Mouse (Mus musculus) CH12.LX (cell line): ENCODE measurements around the gene Ormdl2. TPM values are rescaled to one million over a fixed set of nuclear protein-coding genes. Genes with fewer than 3 reads are reported as not detected.

Experiments used
- DNase-seq: peaks from one replicate; pipeline ENCODE4 v3.0.0-alpha.2; 2013; ENCODE audit errors: extremely low read depth
- H3K27ac ChIP-seq: 2 replicates; pipeline ENCODE4 v1.5.1; 2012; ENCODE audit warnings: low read depth, mild to moderate bottlenecking, control low read depth, moderate library complexity; ENCODE audit not compliant: insufficient read depth
- H3K27me3 ChIP-seq: replicated peaks from 2 replicates; pipeline ENCODE3; 2012; ENCODE audit warnings: inconsistent platforms
- H3K36me3 ChIP-seq, 2 experiments: replicated peaks in 1 of 2; 2 replicates each; pipeline versions ENCODE3 to v1.6.1; 2012; ENCODE audit warnings: inconsistent platforms in 1 of 2, low read length in 1 of 2, mild to moderate bottlenecking in 1 of 2, mixed read lengths in 1 of 2, moderate library complexity in 1 of 2; ENCODE audit not compliant: control insufficient read depth in 1 of 2, insufficient read depth in 1 of 2
- H3K4me1 ChIP-seq, 2 experiments: 2 replicates each; pipeline ENCODE4 v1.6.1; 2012; ENCODE audit warnings: inconsistent platforms in 1 of 2, moderate library complexity in 1 of 2; ENCODE audit not compliant: insufficient read depth in 2 of 2, control insufficient read depth in 1 of 2
- H3K4me2 ChIP-seq: 2 replicates; pipeline ENCODE4 v1.6.1; 2012; ENCODE audit warnings: low read depth, mild to moderate bottlenecking, control low read depth; ENCODE audit not compliant: poor library complexity, insufficient read depth, severe bottlenecking
- H3K4me3 ChIP-seq, 3 experiments: fragments of 150-350 bp in 1 of 3; sonication (generic) in 1 of 3; replicated peaks in 1 of 3; 2 replicates each; pipeline versions ENCODE3 to v1.5.1; 2011 to 2012; ENCODE audit warnings: low read depth in 2 of 3, low read length in 2 of 3, mild to moderate bottlenecking in 2 of 3, moderate library complexity in 2 of 3, control low read depth in 1 of 3, improper control_type of control experiment in 1 of 3, inconsistent platforms in 1 of 3, mixed read lengths in 1 of 3; ENCODE audit not compliant: poor library complexity in 1 of 3
- H3K79me2 ChIP-seq: replicated peaks from 2 replicates; pipeline ENCODE4 v1.6.1; 2012; ENCODE audit warnings: mild to moderate bottlenecking, moderate library complexity; ENCODE audit not compliant: control insufficient read depth, poor library complexity, insufficient read depth, severe bottlenecking; ENCODE audit errors: extremely low read depth
- H3K9ac ChIP-seq: 2 replicates; pipeline ENCODE4 v1.6.1; 2012; ENCODE audit warnings: low read depth, mild to moderate bottlenecking, control low read depth, moderate library complexity; ENCODE audit not compliant: insufficient read depth
- H3K9me3 ChIP-seq: replicated peaks from 2 replicates; pipeline ENCODE3; 2012; ENCODE audit warnings: low read length, inconsistent platforms, mixed read lengths
- BHLHE40 ChIP-seq: IDR thresholded peaks from 2 replicates; pipeline ENCODE4 v1.6.1; 2011; ENCODE audit warnings: mild to moderate bottlenecking, low read depth, low read length, improper control_type of control experiment
- CHD1 ChIP-seq: IDR thresholded peaks from 2 replicates; pipeline ENCODE4 v1.6.1; 2012; ENCODE audit warnings: low read depth, low read length, improper control_type of control experiment, inconsistent platforms
- CHD2 ChIP-seq: IDR thresholded peaks from 2 replicates; pipeline ENCODE4 v1.6.1; 2011; ENCODE audit warnings: low read length, improper control_type of control experiment
- CTCF ChIP-seq, 2 experiments: IDR thresholded peaks in 1 of 2; conservative IDR thresholded peaks in 1 of 2; 2 replicates each; pipeline ENCODE4 v1.5.1; 2011 to 2012; ENCODE audit warnings: low read depth in 2 of 2, low read length in 2 of 2, improper control_type of control experiment in 1 of 2, inconsistent platforms in 1 of 2, mild to moderate bottlenecking in 1 of 2, moderate library complexity in 1 of 2
- EP300 ChIP-seq: IDR thresholded peaks from 2 replicates; pipeline ENCODE4 v1.6.1; 2011; ENCODE audit warnings: low read length, improper control_type of control experiment
- ETS1 ChIP-seq: conservative IDR thresholded peaks from 2 replicates; pipeline ENCODE4 v1.6.1; 2012; ENCODE audit warnings: low read depth, mild to moderate bottlenecking, inconsistent platforms, low read length, improper control_type of control experiment, moderate library complexity
- GABPA ChIP-seq: IDR thresholded peaks from 2 replicates; pipeline ENCODE4 v1.6.1; 2012; ENCODE audit warnings: low read depth, low read length, improper control_type of control experiment, inconsistent platforms; ENCODE audit not compliant: insufficient replicate concordance
- HCFC1 ChIP-seq: IDR thresholded peaks from 2 replicates; pipeline ENCODE4 v1.6.1; 2012; ENCODE audit warnings: low read depth, mild to moderate bottlenecking, inconsistent platforms, low read length, improper control_type of control experiment
- IRF4 ChIP-seq: IDR thresholded peaks from 2 replicates; pipeline ENCODE4 v1.6.1; 2014; ENCODE audit warnings: low read depth, mild to moderate bottlenecking, inconsistent platforms, low read length, improper control_type of control experiment
- JUND ChIP-seq: conservative IDR thresholded peaks from 2 replicates; pipeline ENCODE4 v1.6.1; 2011; ENCODE audit warnings: low read depth, low read length, improper control_type of control experiment
- KAT2A ChIP-seq: IDR thresholded peaks from 2 replicates; pipeline ENCODE4 v1.6.1; 2012; ENCODE audit warnings: low read length, improper control_type of control experiment, inconsistent platforms; ENCODE audit not compliant: insufficient replicate concordance
- MAFK ChIP-seq: IDR thresholded peaks from 2 replicates; pipeline ENCODE4 v1.6.1; 2011; ENCODE audit warnings: low read length, improper control_type of control experiment; ENCODE audit not compliant: insufficient replicate concordance
- MAX ChIP-seq: IDR thresholded peaks from 2 replicates; pipeline ENCODE4 v1.6.1; 2011; ENCODE audit warnings: low read length, improper control_type of control experiment
- MAZ ChIP-seq: IDR thresholded peaks from 2 replicates; pipeline ENCODE4 v1.6.1; 2012; ENCODE audit warnings: low read depth, mild to moderate bottlenecking, inconsistent platforms, low read length, improper control_type of control experiment, moderate library complexity
- MEF2A ChIP-seq: IDR thresholded peaks from 2 replicates; pipeline ENCODE4 v1.6.1; 2014; ENCODE audit warnings: low read depth, mild to moderate bottlenecking, inconsistent platforms, low read length, improper control_type of control experiment, borderline replicate concordance
- MXI1 ChIP-seq: IDR thresholded peaks from 2 replicates; pipeline ENCODE4 v1.6.1; 2011; ENCODE audit warnings: mild to moderate bottlenecking, low read depth, low read length, improper control_type of control experiment
- NRF1 ChIP-seq: IDR thresholded peaks from 2 replicates; pipeline ENCODE4 v1.6.1; 2014; ENCODE audit warnings: low read depth, mild to moderate bottlenecking, inconsistent platforms, low read length, improper control_type of control experiment, moderate library complexity
- PAX5 ChIP-seq: IDR thresholded peaks from 2 replicates; pipeline ENCODE4 v1.6.1; 2012; ENCODE audit warnings: low read length, inconsistent platforms, mixed read lengths
- POLR2A ChIP-seq: IDR thresholded peaks from 2 replicates; pipeline ENCODE4 v1.6.1; 2011; ENCODE audit warnings: low read depth, mild to moderate bottlenecking, improper control_type of control experiment, low read length
- POLR2AphosphoS2 ChIP-seq: IDR thresholded peaks from 2 replicates; pipeline ENCODE4 v1.6.1; 2011; ENCODE audit warnings: low read depth, low read length, improper control_type of control experiment
- RCOR1 ChIP-seq: conservative IDR thresholded peaks from 2 replicates; pipeline ENCODE4 v1.6.1; 2012; ENCODE audit warnings: low read depth, mild to moderate bottlenecking, inconsistent platforms, low read length, improper control_type of control experiment
- SIN3A ChIP-seq: IDR thresholded peaks from 2 replicates; pipeline ENCODE4 v1.6.1; 2012; ENCODE audit warnings: low read length, improper control_type of control experiment, inconsistent platforms
- SMC3 ChIP-seq: IDR thresholded peaks from 2 replicates; pipeline ENCODE4 v1.6.1; 2011; ENCODE audit warnings: low read depth, low read length, improper control_type of control experiment
- TBP ChIP-seq: conservative IDR thresholded peaks from 2 replicates; pipeline ENCODE4 v1.6.1; 2011; ENCODE audit warnings: low read depth, low read length, improper control_type of control experiment
- TCF12 ChIP-seq: IDR thresholded peaks from 2 replicates; pipeline ENCODE4 v1.6.1; 2014; ENCODE audit warnings: low read depth, mild to moderate bottlenecking, inconsistent platforms, low read length, improper control_type of control experiment
- USF1 ChIP-seq: IDR thresholded peaks from 2 replicates; pipeline ENCODE4 v1.6.1; 2014; ENCODE audit warnings: low read depth, mild to moderate bottlenecking, inconsistent platforms, low read length, improper control_type of control experiment
- USF2 ChIP-seq: conservative IDR thresholded peaks from 2 replicates; pipeline ENCODE4 v1.6.1; 2011; ENCODE audit warnings: low read depth, low read length, improper control_type of control experiment
- ZC3H11A ChIP-seq: IDR thresholded peaks from 2 replicates; pipeline ENCODE4 v1.6.1; 2012; ENCODE audit warnings: low read depth, mild to moderate bottlenecking, inconsistent platforms, low read length, improper control_type of control experiment
- ZMIZ1 ChIP-seq: IDR thresholded peaks from 2 replicates; pipeline ENCODE4 v1.6.1; 2012; ENCODE audit warnings: low read depth, mild to moderate bottlenecking, inconsistent platforms, low read length, improper control_type of control experiment
- ZNF384 ChIP-seq: IDR thresholded peaks from 2 replicates; pipeline ENCODE4 v1.6.1; 2012; ENCODE audit warnings: low read depth, low read length, improper control_type of control experiment, inconsistent platforms
- dilution Hi-C: fragments of 300-500 bp; cut with MboI; formaldehyde crosslinking; loops from 2 replicates; pipeline ENCODE4 v1.14.3; 2020; ENCODE audit warnings: low sequenced_read_pairs; ENCODE audit not compliant: extremely low pct_unique_long_range_greater_than_20kb, extremely low pct_ligation_motif_present
- in situ Hi-C: fragments of 300-500 bp; cut with MboI; formaldehyde crosslinking; loops from 3 replicates; pipeline ENCODE4 v1.14.3; 2019; ENCODE audit warnings: low sequenced_read_pairs, low pct_ligation_motif_present, low pct_unique_long_range_greater_than_20kb, mixed read lengths
- polyA plus RNA-seq: library from polyadenylated mRNA; unstranded; fragments of >175 nt; gene quantifications from 2 replicates; pipeline ENCODE4 v1.2.1, GENCODE M21; 2012; ENCODE audit warnings: low read depth; ENCODE audit not compliant: insufficient read length
- total RNA-seq, 2 experiments: library from RNA; depleted of rRNA; stranded (reverse); fragments of 300-350 nt in 1 of 2; fragments of >200 nt in 1 of 2; gene quantifications; 2 replicates each; pipeline ENCODE4 v1.2.3; 2012 to 2014

Gene Ormdl2
- total and polyA plus RNA-seq, 3 experiments: 56.1 to 116 (median 65.8) TPM

DNA sequence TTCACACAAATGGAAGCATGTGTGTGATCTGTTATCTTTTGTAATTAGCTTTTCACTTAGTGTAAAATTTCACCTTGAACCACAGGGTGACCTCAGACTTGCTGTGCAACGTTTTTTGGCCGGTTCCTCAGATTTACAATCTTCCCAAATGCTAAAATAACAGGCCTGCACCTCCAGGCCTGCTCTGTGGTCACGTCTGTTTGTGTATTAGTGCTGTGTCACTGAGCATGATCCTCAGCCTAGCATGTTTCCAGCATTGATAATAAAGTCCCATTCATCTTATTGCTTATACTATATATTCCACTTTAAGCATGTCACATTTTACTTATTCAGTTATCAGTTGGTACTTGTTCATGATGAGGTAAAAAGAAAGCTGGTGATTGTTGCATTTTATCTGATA is 28.9 kb upstream of the Ormdl2 start:
- Histone ChIP-seq H3K4me1 (peaks cover 0 to 6% of the 10 kb centered on the region in 2 experiments; a peak in 2 of 4 replicates), H3K4me3 (no peak overlapping the region), H3K27ac (no peak overlapping the region), H3K9ac (no peak overlapping the region), H3K27me3 (no peaks in the 10 kb centered on the region), H3K36me3 (peaks cover 31 to 76% of the 10 kb centered on the region in 2 experiments), H3K79me2 (no peaks in the 10 kb centered on the region), H3K4me2 (no peak overlapping the region)
- in situ Hi-C loops (no loop called here), dilution Hi-C loops (no loop called here)
- no peak for DNase-seq
- no peak for TF ChIP-seq MXI1
- TF ChIP-seq TBP: no peak
- TF ChIP-seq ZMIZ1: no peak
- TF ChIP-seq PAX5: no peak
- no peak for TF ChIP-seq MAFK
- TF ChIP-seq ZC3H11A: no peak
- no peak for TF ChIP-seq ZNF384
- no peak for TF ChIP-seq CHD1
- TF ChIP-seq MAX: no peak
- no peak for TF ChIP-seq POLR2A
- no peak for TF ChIP-seq NRF1
- TF ChIP-seq POLR2AphosphoS2: no peak
- TF ChIP-seq USF1: no peak
- TF ChIP-seq HCFC1: no peak
- TF ChIP-seq USF2: no peak
- TF ChIP-seq KAT2A: no peak
- TF ChIP-seq CHD2: no peak
- TF ChIP-seq GABPA: no peak
- no peak for TF ChIP-seq RCOR1
- TF ChIP-seq, all 38 proteins: peak for 0
- no peaks in the 10 kb centered on the region for H3K9me3 ChIP-seq

DNA sequence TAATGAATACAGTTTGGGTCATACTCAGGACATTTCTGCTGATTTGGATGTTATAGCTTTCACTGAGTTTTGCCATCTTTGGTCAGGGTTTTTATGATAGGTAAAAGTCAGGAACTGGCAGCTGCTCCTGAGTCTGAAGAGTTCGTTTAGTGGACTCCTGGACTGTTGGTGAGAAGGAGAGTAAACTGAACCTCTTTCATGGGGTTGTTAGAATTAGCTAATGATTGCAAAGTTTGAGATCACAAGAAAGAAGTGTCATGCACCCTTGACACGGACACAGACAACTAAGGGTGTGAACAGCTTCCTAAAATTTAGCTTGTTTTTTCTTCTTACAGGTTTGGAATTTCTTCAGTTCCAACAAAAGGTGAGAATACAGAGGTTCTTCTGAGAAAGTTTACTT is 27.0 kb upstream of the Ormdl2 start:
- H3K79me2 ChIP-seq: peaks cover 3% of the 10 kb centered on the region; the same call in 1 of the 2 replicates
- no peaks in the 10 kb centered on the region for H3K9me3 ChIP-seq
- peaks cover 28 to 84% of the 10 kb centered on the region in 2 experiments for H3K36me3 ChIP-seq
- TF ChIP-seq MAX (no peak), SIN3A (no peak), JUND (no peak), RCOR1 (no peak), MEF2A (no peak), CHD2 (no peak), ETS1 (no peak), GABPA (no peak), POLR2AphosphoS2 (no peak), SMC3 (no peak), NRF1 (no peak), TCF12 (no peak), MXI1 (no peak), IRF4 (no peak), CTCF (conservative IDR thresholded peaks at IDR 0.05 in 1 of 2, IDR thresholded peaks at IDR 0.05 in 1 of 2; ENCODE audit: low read depth in 2 of 2, low read length in 2 of 2) (no peak), EP300 (no peak), TBP (no peak), BHLHE40 (no peak), MAZ (no peak)
- H3K9ac ChIP-seq: no peak overlapping the region
- H3K4me3 ChIP-seq: no peak overlapping the region
- dilution Hi-C loops: no loop called here
- no peak overlapping the region for H3K27ac ChIP-seq
- no peak for DNase-seq
- in situ Hi-C loops: no loop called here
- no peak overlapping the region for H3K4me2 ChIP-seq
- H3K27me3 ChIP-seq: no peaks in the 10 kb centered on the region
- peaks cover 0 to 10% of the 10 kb centered on the region in 2 experiments; a peak in 2 of 4 replicates for H3K4me1 ChIP-seq
